Mouse (Mus musculus) small intestine, adult 2 months (tissue): ENCODE measurements at regions not wholly inside any gene's neighbourhood (a gene's known extent, or its start where the extent isn't known, plus 50 kb on each side); places are given as distances from the start of the nearest gene placed in this dataset.

Experiments
- CTCF ChIP-seq: fragments of 200-500 bp; IDR thresholded peaks from 2 replicates; pipeline ENCODE4 v1.5.1; 2012; ENCODE audit warnings: low read depth, mild to moderate bottlenecking, control low read depth, inconsistent platforms, low read length, moderate library complexity, mixed read lengths; ENCODE audit not compliant: insufficient replicate concordance, insufficient read length; ENCODE audit errors: extremely low read depth
- POLR2A ChIP-seq: fragments of 200-500 bp; IDR thresholded peaks from 2 replicates; pipeline ENCODE4 v1.6.1; 2012; ENCODE audit warnings: low read depth, mild to moderate bottlenecking, control low read depth, inconsistent platforms, low read length, moderate library complexity

GRCm38 (mm10) chr9:120632821-120633220, 61.6 kb downstream of the Rpl14 start:
- no peak for TF ChIP-seq CTCF
- no peak for TF ChIP-seq POLR2A
